Mouse (Mus musculus) thymus, adult 2 months (tissue): ENCODE results near the gene Ankrd61.

ENCODE experiments used
- CTCF ChIP-seq: fragments of 200-500 bp; IDR thresholded peaks from 2 replicates; pipeline ENCODE4 v1.5.1; 2012; ENCODE audit warnings: mild to moderate bottlenecking, control low read depth, low read length, moderate library complexity, borderline replicate concordance; ENCODE audit not compliant: control insufficient read depth, poor library complexity, insufficient read depth; ENCODE audit errors: extremely low read depth
- POLR2A ChIP-seq: fragments of 200-500 bp; IDR thresholded peaks from 2 replicates; pipeline ENCODE4 v1.6.1; 2012; ENCODE audit warnings: mild to moderate bottlenecking, low read length, control low read depth, moderate library complexity; ENCODE audit not compliant: control insufficient read depth, poor library complexity, insufficient read depth; ENCODE audit errors: extremely low read depth

GRCm38 (mm10) chr5:143871547-143872169, 25.8 kb downstream of the Ankrd61 start:
- TF ChIP-seq CTCF (no peak), POLR2A (no peak)
